Mouse (Mus musculus): ENCODE measurements around the gene Cubn.

The Cubn gene

GRCm38 (mm10) chr2:13408333-13408732, 83.3 kb downstream of the Cubn start:
- no peak for DNase-seq (ENCODE audit: inconsistent ontology term)

GRCm38 (mm10) chr2:13407698-13408097, 83.9 kb downstream of the Cubn start:
- peak; percentile 42 for DNase-seq (ENCODE audit: inconsistent ontology term)

- DNase-seq (ENCODE audit: inconsistent ontology term), result peak; percentile 91
Observed at GRCm38 (mm10) chr2:13407272-13407671, 84.3 kb downstream of the Cubn start.

GRCm38 (mm10) chr2:13404986-13405678, 86.5 kb downstream of the Cubn start:
- DNase-seq (ENCODE audit: inconsistent ontology term), result peak; percentile 78

GRCm38 (mm10) chr2:13400831-13401230, 90.8 kb downstream of the Cubn start:
- DNase-seq (ENCODE audit: inconsistent ontology term), result no peak

GRCm38 (mm10) chr2:13399480-13400072, 92.0 kb downstream of the Cubn start:
- DNase-seq (ENCODE audit: inconsistent ontology term), result peak; percentile 49

GRCm38 (mm10) chr2:13398955-13399354, 92.7 kb downstream of the Cubn start:
- peak; percentile 87 for DNase-seq (ENCODE audit: inconsistent ontology term)

- no peak for DNase-seq (ENCODE audit: inconsistent ontology term)
Observed at GRCm38 (mm10) chr2:13398551-13398950, 93.1 kb downstream of the Cubn start.

- peak; percentile 88 for DNase-seq (ENCODE audit: inconsistent ontology term)
Observed at GRCm38 (mm10) chr2:13396124-13396540, 95.5 kb downstream of the Cubn start.

- DNase-seq (ENCODE audit: inconsistent ontology term), result no peak
Observed at GRCm38 (mm10) chr2:13391018-13391417, 100.6 kb downstream of the Cubn start.

GRCm38 (mm10) chr2:13386631-13387030, 105.0 kb downstream of the Cubn start:
- DNase-seq (ENCODE audit: inconsistent ontology term), result peak; percentile 75

GRCm38 (mm10) chr2:13385542-13386345, 105.9 kb downstream of the Cubn start:
- DNase-seq (ENCODE audit: inconsistent ontology term), result peak; percentile 96

GRCm38 (mm10) chr2:13384775-13385541, 106.7 kb downstream of the Cubn start:
- DNase-seq (ENCODE audit: inconsistent ontology term), result peak; percentile 69

- DNase-seq (ENCODE audit: inconsistent ontology term), result no peak
Observed at GRCm38 (mm10) chr2:13376166-13376565, 115.4 kb downstream of the Cubn start.

- DNase-seq (ENCODE audit: inconsistent ontology term), result no peak
Observed at GRCm38 (mm10) chr2:13373291-13373690, 118.3 kb downstream of the Cubn start.

GRCm38 (mm10) chr2:13372825-13373224, 118.8 kb downstream of the Cubn start:
- DNase-seq (ENCODE audit: inconsistent ontology term), result no peak

GRCm38 (mm10) chr2:13372256-13372824, 119.3 kb downstream of the Cubn start:
- peak; percentile 90 for DNase-seq (ENCODE audit: inconsistent ontology term)

- peak; percentile 62 for DNase-seq (ENCODE audit: inconsistent ontology term)
Observed at GRCm38 (mm10) chr2:13371797-13372170, 119.8 kb downstream of the Cubn start.

GRCm38 (mm10) chr2:13371072-13371796, 120.4 kb downstream of the Cubn start:
- DNase-seq (ENCODE audit: inconsistent ontology term), result peak; percentile 55

- DNase-seq (ENCODE audit: inconsistent ontology term), result no peak
Observed at GRCm38 (mm10) chr2:13370556-13370955, 121.1 kb downstream of the Cubn start.

- DNase-seq (ENCODE audit: inconsistent ontology term), result no peak
Observed at GRCm38 (mm10) chr2:13368517-13368916, 123.1 kb downstream of the Cubn start.
